Mouse (Mus musculus) macrophage (primary cell): ENCODE measurements around the gene Vegfa. TPM values are rescaled to one million over a fixed set of nuclear protein-coding genes. Genes with fewer than 3 reads are reported as not detected.
"Not testable (repeated sequence)": the region's sequence is repeated elsewhere in the genome, so short reads cannot be mapped to it uniquely, and the experiment has no call there.

Experiments used
- H3K27ac ChIP-seq: fragments of 350-480 bp; formaldehyde crosslinking; 2 replicates; pipeline ENCODE4 v1.9.0; 2021
- H3K36me3 ChIP-seq: fragments of 350-480 bp; formaldehyde crosslinking; 2 replicates; pipeline ENCODE4 v1.9.0; 2021; ENCODE audit errors: inconsistent target
- H3K4me3 ChIP-seq: fragments of 350-480 bp; formaldehyde crosslinking; 2 replicates; pipeline ENCODE4 v1.9.0; 2021; ENCODE audit errors: inconsistent target
- H3K79me2 ChIP-seq: fragments of 350-480 bp; formaldehyde crosslinking; 2 replicates; pipeline ENCODE4 v1.9.0; 2021; ENCODE audit errors: inconsistent target
- WGBS: methylation state at CpG from one replicate; pipeline ENCODE4 v1.1.7; 2026; ENCODE audit warnings: inconsistent platforms; ENCODE audit not compliant: missing documents; 5-methylcytosine and 5-hydroxymethylcytosine counted together
- polyA plus RNA-seq: library from polyadenylated mRNA; stranded (reverse); fragments of 250-400 nt; gene quantifications from 3 replicates; pipeline ENCODE4 v1.2.4, GENCODE M21; 2018; ENCODE audit warnings: inconsistent platforms

Gene Vegfa
- polyA plus RNA-seq, 1 experiment from 2014 or later = 80.7 TPM

- WGBS = 87% methylated on average over 8 of the region's 8 CpGs
- Histone ChIP-seq H3K4me3 (no peak overlapping the region), H3K27ac (no peak overlapping the region)
Measured at GRCm38 (mm10) chr17:46012211-46012610, 20.0 kb downstream of the Vegfa start.

GRCm38 (mm10) chr17:46010462-46010861 lies 21.7 kb downstream of the Vegfa start:
- no peaks in the 10 kb centered on the region for H3K79me2 ChIP-seq
- 33% methylated on average over 6 of the region's 6 CpGs for WGBS
- H3K27ac ChIP-seq = no peak overlapping the region
- H3K36me3 ChIP-seq = no peaks in the 10 kb centered on the region
- no peak overlapping the region for H3K4me3 ChIP-seq

More at GRCm38 (mm10) chr17:46012211-46012610, 20.0 kb downstream of the Vegfa start:
- H3K36me3 ChIP-seq = no peaks in the 10 kb centered on the region; the same call in 1 of the 2 replicates
- H3K79me2 ChIP-seq = no peaks in the 10 kb centered on the region

GRCm38 (mm10) chr17:46009182-46009581 lies 23.0 kb downstream of the Vegfa start:
- H3K36me3 ChIP-seq = no peaks in the 10 kb centered on the region
- H3K79me2 ChIP-seq = no peaks in the 10 kb centered on the region
- H3K4me3 ChIP-seq = no peak overlapping the region
- no peak overlapping the region for H3K27ac ChIP-seq
- WGBS = 88% methylated on average over 6 of the region's 7 CpGs

GRCm38 (mm10) chr17:46005458-46005857 lies 26.7 kb downstream of the Vegfa start:
- 42% methylated on average over 3 of the region's 3 CpGs for WGBS
- H3K36me3 ChIP-seq = no peaks in the 10 kb centered on the region
- no peaks in the 10 kb centered on the region for H3K79me2 ChIP-seq
- no peak overlapping the region for H3K27ac ChIP-seq
- H3K4me3 ChIP-seq = no peak overlapping the region

- 99% methylated on average over 5 of the region's 5 CpGs for WGBS
- H3K27ac ChIP-seq = no peak overlapping the region
Measured at GRCm38 (mm10) chr17:46004482-46004881, 27.7 kb downstream of the Vegfa start.

GRCm38 (mm10) chr17:46003717-46004481 lies 28.3 kb downstream of the Vegfa start:
- Histone ChIP-seq H3K36me3 (no peaks in the 10 kb centered on the region), H3K4me3 (no peak overlapping the region), H3K27ac (no peak overlapping the region), H3K79me2 (no peaks in the 10 kb centered on the region)
- WGBS = 86% methylated on average over 15 of the region's 15 CpGs

More at GRCm38 (mm10) chr17:46004482-46004881, 27.7 kb downstream of the Vegfa start:
- Histone ChIP-seq H3K79me2 (no peaks in the 10 kb centered on the region), H3K36me3 (no peaks in the 10 kb centered on the region), H3K4me3 (no peak overlapping the region)

GRCm38 (mm10) chr17:45999366-45999940 lies 32.7 kb downstream of the Vegfa start:
- no peak overlapping the region for H3K27ac ChIP-seq

GRCm38 (mm10) chr17:45998363-45998762 lies 33.8 kb downstream of the Vegfa start:
- no peaks in the 10 kb centered on the region for H3K36me3 ChIP-seq
- H3K4me3 ChIP-seq = no peak overlapping the region
- H3K27ac ChIP-seq = no peak overlapping the region
- no peaks in the 10 kb centered on the region for H3K79me2 ChIP-seq
- WGBS = 90% methylated on average over 6 of the region's 6 CpGs

More at GRCm38 (mm10) chr17:45999366-45999940, 32.7 kb downstream of the Vegfa start:
- Histone ChIP-seq H3K4me3 (no peak overlapping the region), H3K36me3 (no peaks in the 10 kb centered on the region), H3K79me2 (no peaks in the 10 kb centered on the region)
- 87% methylated on average over 9 of the region's 9 CpGs for WGBS

GRCm38 (mm10) chr17:45996921-45997444 lies 35.2 kb downstream of the Vegfa start:
- Histone ChIP-seq H3K79me2 (no peaks in the 10 kb centered on the region), H3K36me3 (no peaks in the 10 kb centered on the region), H3K27ac (no peak overlapping the region), H3K4me3 (no peak overlapping the region)
- 89% methylated on average over 9 of the region's 9 CpGs for WGBS

- no peak overlapping the region for H3K27ac ChIP-seq
Measured at GRCm38 (mm10) chr17:45994281-45994817, 37.8 kb downstream of the Vegfa start.

GRCm38 (mm10) chr17:45986915-45987314 lies 45.3 kb downstream of the Vegfa start:
- WGBS = 84% methylated on average over 3 of the region's 3 CpGs

More at GRCm38 (mm10) chr17:45994281-45994817, 37.8 kb downstream of the Vegfa start:
- Histone ChIP-seq H3K36me3 (no peaks in the 10 kb centered on the region), H3K4me3 (no peak overlapping the region), H3K79me2 (no peaks in the 10 kb centered on the region)
- 89% methylated on average over 11 of the region's 11 CpGs for WGBS

GRCm38 (mm10) chr17:45986374-45986773 lies 45.8 kb downstream of the Vegfa start:
- no peak overlapping the region for H3K4me3 ChIP-seq
- H3K27ac ChIP-seq = no peak overlapping the region
- 90% methylated on average over 6 of the region's 6 CpGs for WGBS
- H3K79me2 ChIP-seq = no peaks in the 10 kb centered on the region
- no peaks in the 10 kb centered on the region for H3K36me3 ChIP-seq

More at GRCm38 (mm10) chr17:45986915-45987314, 45.3 kb downstream of the Vegfa start:
- H3K27ac ChIP-seq = no peak overlapping the region
- H3K4me3 ChIP-seq = no peak overlapping the region
- no peaks in the 10 kb centered on the region for H3K79me2 ChIP-seq
- no peaks in the 10 kb centered on the region for H3K36me3 ChIP-seq

- WGBS = 94% methylated on average over 1 of the region's 1 CpGs
- not testable (repeated sequence) for H3K36me3 ChIP-seq, H3K27ac ChIP-seq, H3K79me2 ChIP-seq, H3K4me3 ChIP-seq
Measured at GRCm38 (mm10) chr17:45983185-45983584, 49.0 kb downstream of the Vegfa start.

- WGBS = 100% methylated on average over 1 of the region's 1 CpGs
- Histone ChIP-seq H3K4me3 (no peak overlapping the region), H3K36me3 (no peaks in the 10 kb centered on the region), H3K27ac (no peak overlapping the region), H3K79me2 (no peaks in the 10 kb centered on the region)
Measured at GRCm38 (mm10) chr17:45981841-45982240, 50.3 kb downstream of the Vegfa start.
